Mouse (Mus musculus) adrenal gland, postnatal 4 days (tissue): ENCODE measurements around the gene Tmco2. TPM values are rescaled to one million over a fixed set of nuclear protein-coding genes. Genes with fewer than 3 reads are reported as not detected.
"Not testable (repeated sequence)": the region's sequence is repeated elsewhere in the genome, so short reads cannot be mapped to it uniquely, and the experiment has no call there.

ENCODE experiments used
- DNase-seq, 2 experiments: peaks; one replicate each; pipeline ENCODE4 v3.0.0; 2021 to 2022; ENCODE audit warnings: low spot score in 2 of 2, mixed read lengths in 2 of 2
- long read RNA-seq, 2 experiments: library from polyadenylated mRNA; stranded (forward); transcript quantifications; one replicate each; pipeline ENCODE4 v2.0.0; 2021
- total RNA-seq, 2 experiments: library from RNA; stranded (reverse); gene quantifications; 2 replicates each; pipeline ENCODE4 v1.2.3; 2021

Gene Tmco2
- not detected for total RNA-seq
- long read RNA-seq, experiment 1: 0 reads
- long read RNA-seq, experiment 2: 0 reads

DNA sequence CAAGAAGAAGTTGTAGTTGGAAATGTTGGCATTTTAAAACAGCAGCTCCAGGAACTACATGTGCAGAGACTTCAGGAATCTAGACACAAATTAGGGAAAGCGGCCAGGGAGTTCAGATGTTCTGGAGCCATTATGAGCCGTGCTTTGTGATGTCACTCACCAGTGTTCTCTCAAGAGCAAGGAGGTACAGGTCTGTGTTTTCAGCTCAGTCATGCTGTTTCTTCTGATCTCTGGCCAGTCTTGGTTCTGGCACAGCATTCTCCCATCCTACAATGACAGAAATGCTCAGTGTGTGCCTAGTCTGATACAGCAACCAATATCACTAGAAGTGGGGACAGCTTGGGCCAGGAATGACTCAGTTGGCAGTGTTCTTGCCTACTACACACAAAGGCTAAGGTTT is at the start of gene Tmco2:
Gene Tmco2, minus strand, starts transcription at position 101 of the 400 bp plus-strand sequence.
- DNase-seq: no peak

DNA sequence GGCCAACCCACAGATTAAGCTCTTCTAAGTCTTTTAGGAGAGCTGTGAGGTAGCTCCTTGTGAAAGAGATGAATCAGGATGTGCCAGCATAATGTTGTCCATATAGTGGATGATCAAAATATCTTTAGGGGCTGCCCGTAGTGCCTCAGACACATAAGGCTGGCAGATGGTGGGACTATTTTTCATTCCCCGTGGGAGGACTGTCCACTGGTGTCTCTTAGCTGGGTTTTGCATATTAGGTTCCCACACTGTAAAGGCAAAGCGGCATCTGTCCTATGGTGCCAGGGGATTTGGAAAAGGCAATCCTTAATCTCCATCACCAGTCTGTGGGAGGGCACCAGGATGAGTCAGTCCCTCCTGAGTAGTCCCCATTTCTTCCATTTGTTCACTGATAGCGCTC is 5.7 kb downstream of the Tmco2 start:
- DNase-seq: no peak

DNA sequence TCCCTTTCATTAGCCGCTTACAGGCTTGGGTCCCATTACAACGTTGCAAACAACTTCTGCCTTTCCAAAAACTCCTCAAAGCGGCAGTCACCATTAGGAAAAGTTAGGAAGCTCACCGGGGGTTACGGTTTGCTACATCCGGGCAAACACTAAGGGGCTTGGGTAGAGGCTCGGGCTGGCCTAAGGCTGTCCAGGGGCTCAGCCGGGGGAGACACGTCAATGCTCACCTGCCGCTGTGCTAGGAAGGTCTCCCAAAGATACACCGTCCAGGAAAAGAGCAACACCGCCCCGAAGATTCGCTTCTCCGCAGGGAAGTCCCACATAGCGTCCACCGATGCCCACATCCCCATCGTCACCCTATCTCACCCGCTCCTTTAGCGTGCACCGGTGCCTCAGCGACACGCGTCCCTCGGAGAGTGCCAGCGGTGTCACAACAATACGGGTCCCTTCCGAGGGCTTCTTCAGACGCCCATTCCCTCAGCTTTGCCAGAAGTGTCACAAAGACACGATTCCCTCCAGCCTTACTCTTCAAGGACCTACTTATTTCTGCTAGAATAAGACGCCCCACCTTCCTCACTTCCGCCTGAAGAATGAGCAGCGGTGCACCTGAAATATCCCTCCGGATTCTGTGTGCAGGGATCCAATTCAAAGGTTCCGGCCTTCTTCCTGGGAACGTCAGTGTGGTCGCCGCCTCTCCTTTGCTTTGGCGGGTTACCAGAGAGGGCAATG is 11.2 kb downstream of the Tmco2 start, which contains the start of gene Zmpste24:
Gene Zmpste24, minus strand, starts transcription at position 592 of the 729 bp plus-strand sequence.
- DNase-seq: peak; percentile 61 to 63

DNA sequence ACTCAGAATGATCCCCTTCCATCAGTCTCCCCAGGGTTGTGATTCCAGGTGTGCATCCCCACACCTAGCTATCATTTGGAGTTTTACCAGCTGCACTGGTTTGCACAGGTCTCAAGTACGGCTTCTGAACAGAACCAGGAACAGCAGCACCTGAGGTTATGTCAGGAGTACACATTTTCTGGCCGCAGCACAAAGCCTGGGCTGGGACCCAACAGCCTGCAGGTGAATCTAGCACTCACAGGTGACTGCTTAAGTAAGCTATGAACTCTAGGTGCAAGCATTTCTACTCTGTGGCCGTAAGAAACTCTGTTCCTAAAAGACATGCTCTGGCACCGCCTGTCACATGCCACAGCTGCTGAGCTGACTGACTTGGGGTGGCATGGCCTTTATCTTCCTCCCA is 18.8 kb downstream of the Tmco2 start:
- DNase-seq: no peak

DNA sequence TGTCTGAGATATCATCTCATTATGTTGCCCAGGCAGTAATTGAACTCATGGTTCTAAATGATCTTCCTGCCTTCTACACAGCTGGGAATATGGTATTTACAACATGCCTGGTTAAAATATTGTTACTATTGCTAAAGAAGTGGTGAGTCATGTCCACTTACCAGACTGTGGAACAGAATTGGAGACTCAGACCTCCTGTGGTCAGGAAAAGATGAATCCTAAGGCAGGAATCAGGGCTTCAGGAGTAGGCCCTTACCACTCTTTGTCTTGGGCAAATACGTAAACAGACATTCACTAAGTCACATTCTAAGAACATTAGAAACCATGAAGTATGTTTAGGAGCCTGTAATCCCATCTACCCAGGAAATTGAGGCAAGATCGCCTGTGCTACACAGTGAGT is 20.3 kb downstream of the Tmco2 start:
- no peak for DNase-seq

DNA sequence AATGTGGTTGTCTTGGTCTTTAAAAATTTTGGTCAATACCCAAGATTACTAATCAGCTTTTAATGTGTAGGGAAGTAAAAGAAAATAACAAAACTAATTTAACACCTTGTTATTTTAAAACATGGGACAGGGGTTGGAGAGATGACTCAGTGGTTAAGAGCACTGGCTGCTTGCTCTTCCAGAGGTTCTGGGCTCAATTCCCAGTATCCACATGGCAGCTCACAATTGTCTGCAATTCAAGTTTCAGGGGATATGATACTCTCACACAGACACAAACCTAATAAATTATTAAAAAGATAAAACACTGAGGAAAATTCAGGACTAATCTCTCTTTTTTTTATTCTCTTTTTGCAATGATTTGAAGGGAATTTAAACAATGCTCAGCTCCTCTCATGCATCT is 24.5 kb downstream of the Tmco2 start:
- DNase-seq: no peak

DNA sequence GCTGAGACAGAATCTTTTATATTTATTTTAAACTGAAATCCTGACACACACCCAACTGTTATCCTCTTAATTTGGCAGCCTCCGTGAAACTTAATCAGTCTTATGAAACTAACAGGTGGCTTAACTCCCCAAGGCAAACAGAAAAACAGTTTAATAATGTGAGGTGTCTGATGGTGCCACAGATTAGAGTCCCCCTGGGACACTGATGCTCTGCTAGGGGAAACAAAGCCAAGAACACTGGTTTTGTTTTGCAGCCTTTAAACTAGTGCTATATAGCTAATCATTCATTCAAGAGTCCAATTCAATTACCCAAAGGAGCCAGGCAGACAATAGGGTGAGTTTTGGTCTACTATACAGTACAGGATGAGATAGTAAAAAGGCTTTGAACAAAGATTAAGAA is 28.6 kb downstream of the Tmco2 start:
- no peak for DNase-seq

DNA sequence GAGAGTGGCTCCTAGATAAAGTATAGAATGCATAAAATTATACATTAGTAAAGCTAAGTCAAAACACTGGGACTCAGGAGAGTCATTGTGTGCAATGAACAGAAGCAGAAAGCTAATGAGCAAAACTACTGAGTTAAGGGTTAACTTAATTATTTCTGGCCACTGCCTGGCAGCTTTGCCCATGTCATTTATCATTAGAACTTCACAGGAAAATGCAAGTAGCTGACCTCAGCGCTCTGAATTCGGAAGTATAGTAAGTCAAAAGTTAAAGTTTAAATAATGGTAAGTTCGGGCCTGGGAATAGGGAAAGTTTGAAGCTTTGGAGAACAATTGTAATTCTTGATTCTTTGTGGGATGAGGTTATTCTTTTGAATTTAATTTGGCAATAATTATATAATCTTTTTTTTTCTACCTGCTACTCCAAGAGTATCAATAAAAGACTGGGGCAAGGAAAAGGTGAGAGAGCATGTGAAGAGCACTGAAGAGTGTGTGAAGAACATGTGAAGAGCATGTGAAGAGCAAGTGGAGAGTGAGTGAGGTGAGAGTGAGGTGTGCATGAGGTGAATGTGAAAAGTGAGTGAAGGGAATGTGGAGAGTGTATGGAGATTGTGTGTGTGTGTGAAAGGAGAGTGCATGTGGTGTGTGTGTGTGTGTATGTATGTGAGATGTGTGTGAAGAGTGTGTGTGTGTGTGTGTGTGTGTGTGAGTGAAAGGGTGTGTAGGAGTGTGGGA is 30.9 kb downstream of the Tmco2 start:
- DNase-seq: no peak

DNA sequence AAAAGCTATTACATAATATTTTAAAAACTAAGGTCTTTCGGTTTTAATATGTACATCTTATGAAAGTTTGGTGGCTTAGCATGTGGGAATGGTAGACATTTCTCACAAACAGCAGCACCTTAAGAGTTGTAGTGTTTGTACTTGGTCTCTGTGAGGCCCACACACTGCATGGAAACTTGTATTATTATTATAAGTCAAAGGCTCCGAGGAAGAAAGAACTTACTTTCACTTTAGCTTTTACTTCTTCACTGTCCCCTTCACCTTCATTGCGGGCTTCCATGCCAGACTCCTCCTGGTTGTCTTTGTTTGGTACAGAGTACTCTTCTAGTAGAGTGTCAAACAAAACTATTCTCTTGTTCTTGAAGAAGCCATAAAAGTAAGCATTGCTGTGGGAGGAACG is 34.8 kb downstream of the Tmco2 start:
- DNase-seq: no peak

DNA sequence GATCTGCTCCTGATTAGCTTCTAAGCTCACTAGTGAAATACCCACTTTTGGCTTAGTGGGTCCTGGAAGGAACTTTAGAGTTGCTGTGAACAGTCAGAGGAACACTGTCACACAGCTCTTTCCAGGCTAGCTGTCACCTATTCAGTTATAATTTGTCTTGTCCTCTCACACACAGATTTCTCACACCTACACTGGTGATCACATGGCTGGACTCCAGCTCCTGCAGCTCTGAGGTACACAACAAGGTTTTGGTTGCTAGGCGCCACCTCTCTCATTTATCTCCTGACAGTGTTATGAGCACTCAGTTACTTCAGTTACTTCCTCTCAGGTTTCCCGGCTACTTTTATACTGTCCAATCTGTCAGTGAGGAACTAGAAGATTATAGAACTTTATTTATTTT is 43.7 kb downstream of the Tmco2 start:
- no peak for DNase-seq

DNA sequence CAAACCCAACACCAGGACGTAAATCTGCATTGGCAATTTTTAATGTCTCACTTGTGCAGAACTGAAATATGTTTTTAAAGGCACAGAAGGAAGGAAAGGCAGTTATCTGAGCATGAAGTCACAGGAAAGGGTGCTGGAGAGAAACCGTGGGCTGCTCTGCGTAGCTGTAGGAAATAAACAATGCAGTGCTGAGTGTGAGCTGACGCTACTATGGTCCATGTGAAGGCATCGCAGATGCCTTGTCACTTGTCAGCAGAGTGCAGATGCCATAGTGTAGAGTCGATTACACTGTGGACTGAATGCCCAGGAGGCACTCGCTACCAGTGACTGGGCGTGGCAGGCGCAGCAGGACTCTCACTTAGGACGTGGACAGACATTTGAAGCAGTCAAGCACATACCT is 49.8 kb downstream of the Tmco2 start:
- not testable (repeated sequence) for DNase-seq

DNA sequence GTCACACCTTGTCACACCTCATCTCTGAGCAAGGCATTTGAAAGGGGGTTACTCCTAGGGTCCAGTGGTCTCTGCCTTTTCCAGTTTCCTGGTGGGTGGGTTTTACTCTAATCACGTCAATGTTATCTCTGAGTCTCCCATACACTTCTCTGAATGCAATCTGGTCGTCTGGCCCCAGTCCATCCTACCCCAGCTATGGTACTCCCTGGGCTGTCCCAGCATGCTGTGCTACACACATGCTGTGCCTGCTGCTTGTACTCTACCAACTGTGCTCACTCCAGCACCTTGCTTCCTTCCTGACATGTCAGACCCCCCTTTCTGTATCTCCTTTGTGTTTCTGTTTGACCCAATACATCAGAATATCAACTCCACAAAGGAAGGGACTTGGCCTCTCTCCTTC is 52.0 kb downstream of the Tmco2 start:
- no peak for DNase-seq

DNA sequence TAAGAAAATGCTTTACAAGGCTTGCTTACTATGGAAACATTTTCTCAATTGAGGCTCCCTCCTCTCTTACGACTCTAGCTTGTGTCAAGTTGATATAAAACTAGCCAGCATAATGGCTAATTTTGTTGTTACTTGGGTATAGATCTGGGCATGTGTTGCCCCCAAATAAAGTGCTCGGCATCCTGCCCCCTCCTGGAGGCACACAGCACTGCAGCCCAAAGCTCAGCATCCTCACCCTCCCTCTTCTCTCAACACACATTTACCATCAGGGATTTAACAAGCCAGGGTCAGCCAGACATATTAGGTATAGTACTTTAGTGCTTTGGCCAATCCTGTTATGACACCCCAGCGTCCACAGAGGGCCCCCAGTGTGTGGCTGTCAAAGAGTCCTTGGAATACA is 52.7 kb downstream of the Tmco2 start:
- no peak for DNase-seq

Other genes starting within 250 kb of the Tmco2 start
- 10 to 100 TPM; 17.0 TPM for gene Exo5, start 184.2 kb downstream of the Tmco2 start, total RNA-seq
- 1 to 10 TPM; 5.8 to 6.7 TPM for gene Zfp69, start 157.5 kb downstream of the Tmco2 start, total RNA-seq
- 10 to 100 TPM; 39.4 to 41.5 TPM for gene Smap2, start 92.0 kb downstream of the Tmco2 start, total RNA-seq
- gene Col9a2, start 69.8 kb downstream of the Tmco2 start, total RNA-seq: 1 to 10 TPM; 3.7 to 4.8 TPM
- 10 to 100 TPM; 42.6 to 43.1 TPM for gene Zmpste24, start 11.0 kb downstream of the Tmco2 start, total RNA-seq
- gene Rlf, start 105.9 kb upstream of the Tmco2 start, total RNA-seq: 10 to 100 TPM; 23.3 to 24.3 TPM
- not detected for gene Gm12888, start 215.7 kb upstream of the Tmco2 start, total RNA-seq